Mouse (Mus musculus) hindbrain, embryonic 16.5 days (tissue): ENCODE results near the gene Sall4. TPM values are rescaled to one million over a fixed set of nuclear protein-coding genes. Genes with fewer than 3 reads are reported as not detected.

Experiments used
- ATAC-seq: fragments of 200-750 bp; cut with Nextera tagmentation; 2 replicates; pipeline ENCODE4 v1.8.0; 2017; ENCODE audit warnings: moderate TSS enrichment, moderate library complexity
- H3K27ac ChIP-seq: fragments of 300-500 bp; sonication (generic); 2 replicates; pipeline ENCODE4 v1.5.1; 2014; ENCODE audit warnings: low read depth, mild to moderate bottlenecking, control low read depth, low read length, moderate library complexity
- H3K27me3 ChIP-seq: fragments of 300-500 bp; sonication (generic); replicated peaks from 2 replicates; pipeline ENCODE4 v1.6.1; 2014; ENCODE audit warnings: low read length; ENCODE audit not compliant: control insufficient read depth, insufficient read depth
- H3K36me3 ChIP-seq: fragments of 300-500 bp; sonication (generic); 2 replicates; pipeline ENCODE4 v1.6.1; 2014; ENCODE audit warnings: mild to moderate bottlenecking, low read length, moderate library complexity, mixed read lengths; ENCODE audit not compliant: control insufficient read depth, insufficient read depth
- H3K4me1 ChIP-seq: fragments of 300-500 bp; sonication (generic); 2 replicates; pipeline ENCODE4 v1.6.1; 2014; ENCODE audit warnings: low read depth, low read length; ENCODE audit not compliant: control insufficient read depth, insufficient read depth
- H3K4me2 ChIP-seq: fragments of 300-500 bp; sonication (generic); 2 replicates; pipeline ENCODE4 v1.6.1; 2014; ENCODE audit warnings: mild to moderate bottlenecking, low read length, control low read depth, moderate library complexity
- H3K4me3 ChIP-seq: fragments of 300-500 bp; sonication (generic); 2 replicates; pipeline ENCODE4 v1.5.1; 2014; ENCODE audit warnings: mild to moderate bottlenecking, low read length, control low read depth, moderate library complexity
- H3K9ac ChIP-seq: fragments of 300-500 bp; sonication (generic); 2 replicates; pipeline ENCODE4 v1.6.1; 2014; ENCODE audit warnings: low read depth, mild to moderate bottlenecking, control low read depth, low read length, moderate library complexity
- H3K9me3 ChIP-seq: fragments of 300-500 bp; sonication (generic); 2 replicates; pipeline ENCODE4 v1.6.1; 2014; ENCODE audit warnings: mild to moderate bottlenecking, low read length, moderate library complexity; ENCODE audit not compliant: control insufficient read depth
- WGBS: fragments of 180-500 bp; shearing (Covaris S2); extraction: QIAGEN DNeasy Blood & Tissue Kit; methylation state at CpG from one replicate; pipeline ENCODE4 v1.1.7; 2014; 5-methylcytosine and 5-hydroxymethylcytosine counted together
- polyA plus RNA-seq: library from polyadenylated mRNA; unstranded; fragments of >200 nt; fragmentation: Nextera tagmentation; extraction: Ambion mirVana; gene quantifications from 2 replicates; pipeline ENCODE4 v1.2.1, GENCODE M21; 2015

Sall4 gene
- polyA plus RNA-seq, 1 experiment from 2014 or later, result 0.51 TPM

- peak; percentile 21; the same call in 1 of the 2 replicates for ATAC-seq
- H3K9ac ChIP-seq, result no peak overlapping the region
- H3K4me3 ChIP-seq, result no peak overlapping the region
- H3K4me1 ChIP-seq, result peaks cover 6% of the 10 kb centered on the region
- no peaks in the 10 kb centered on the region for H3K36me3 ChIP-seq
- H3K27me3 ChIP-seq, result no peaks in the 10 kb centered on the region
- no peaks in the 10 kb centered on the region for H3K9me3 ChIP-seq
- H3K27ac ChIP-seq, result no peak overlapping the region
- 69% methylated on average over 2 of the region's 2 CpGs for WGBS
- H3K4me2 ChIP-seq, result no peak overlapping the region
Observed at GRCm38 (mm10) chr2:168718267-168718666, 49.5 kb downstream of the Sall4 start.

- H3K4me1 ChIP-seq, result peaks cover 5% of the 10 kb centered on the region; the same call in 1 of the 2 replicates
- H3K9ac ChIP-seq, result peak overlapping the region; percentile 1; the same call in 1 of the 2 replicates
- ATAC-seq, result no peak
- H3K36me3 ChIP-seq, result peaks cover 9% of the 10 kb centered on the region
- no peak overlapping the region for H3K27ac ChIP-seq
- no peak overlapping the region for H3K4me3 ChIP-seq
- H3K27me3 ChIP-seq, result no peaks in the 10 kb centered on the region
- no peaks in the 10 kb centered on the region for H3K9me3 ChIP-seq
- no peak overlapping the region for H3K4me2 ChIP-seq
- 74% methylated on average over 20 of the region's 20 CpGs for WGBS
Observed at GRCm38 (mm10) chr2:168712199-168713176, 55.3 kb downstream of the Sall4 start.

GRCm38 (mm10) chr2:168710979-168711378 is 56.8 kb downstream of the Sall4 start:
- Histone ChIP-seq H3K9ac (no peak overlapping the region), H3K9me3 (no peaks in the 10 kb centered on the region), H3K4me3 (no peak overlapping the region), H3K4me1 (peaks cover 5% of the 10 kb centered on the region; the same call in 1 of the 2 replicates), H3K36me3 (peaks cover 15% of the 10 kb centered on the region), H3K27me3 (no peaks in the 10 kb centered on the region), H3K4me2 (no peak overlapping the region), H3K27ac (no peak overlapping the region)
- 91% methylated on average over 3 of the region's 3 CpGs for WGBS
- 0 out of 2 replicates have a peak, but pooled peaks have one; percentile 22 for ATAC-seq

- Histone ChIP-seq H3K4me3 (no peak overlapping the region), H3K36me3 (peaks cover 22% of the 10 kb centered on the region), H3K4me1 (peaks cover under 1% of the 10 kb centered on the region; the same call in 1 of the 2 replicates), H3K27me3 (no peaks in the 10 kb centered on the region), H3K9me3 (no peaks in the 10 kb centered on the region), H3K27ac (no peak overlapping the region), H3K9ac (no peak overlapping the region), H3K4me2 (no peak overlapping the region)
- 49% methylated on average over 9 of the region's 9 CpGs for WGBS
- no peak for ATAC-seq
Observed at GRCm38 (mm10) chr2:168707766-168708165, 60.0 kb downstream of the Sall4 start.

GRCm38 (mm10) chr2:168702266-168702665 is 65.5 kb downstream of the Sall4 start:
- no peak overlapping the region for H3K4me3 ChIP-seq
- WGBS, result 15% methylated on average over 13 of the region's 13 CpGs
- no peak overlapping the region for H3K9ac ChIP-seq
- H3K9me3 ChIP-seq, result no peaks in the 10 kb centered on the region
- H3K36me3 ChIP-seq, result peaks cover 29% of the 10 kb centered on the region
- H3K4me2 ChIP-seq, result no peak overlapping the region
- H3K4me1 ChIP-seq, result no peaks in the 10 kb centered on the region
- H3K27ac ChIP-seq, result peak overlapping the region; percentile 70
- ATAC-seq, result peak; percentile 78
- H3K27me3 ChIP-seq, result no peaks in the 10 kb centered on the region

Other genes with a start within 250 kb of the Sall4 start
- gene Nfatc2, start 166.3 kb downstream of the Sall4 start, polyA plus RNA-seq, result 5.1 and 6.2 TPM in 2 replicates
- 85.0 and 89.8 TPM in 2 replicates for gene Atp9a, start 25.5 kb downstream of the Sall4 start, polyA plus RNA-seq
- gene Zfp64, start 187.6 kb upstream of the Sall4 start, polyA plus RNA-seq, result 30.8 and 35.0 TPM in 2 replicates